Mouse (Mus musculus) T-helper 2 cell (primary cell): ENCODE data around the gene Sh3glb2.

Source experiments
- in situ Hi-C: fragments of 300-600 bp; cut with MboI, MseI; formaldehyde crosslinking; loops from one replicate; pipeline ENCODE4 v1.15.1; 2025; ENCODE audit warnings: high pct_unique_total_duplicates

Sh3glb2 gene

DNA sequence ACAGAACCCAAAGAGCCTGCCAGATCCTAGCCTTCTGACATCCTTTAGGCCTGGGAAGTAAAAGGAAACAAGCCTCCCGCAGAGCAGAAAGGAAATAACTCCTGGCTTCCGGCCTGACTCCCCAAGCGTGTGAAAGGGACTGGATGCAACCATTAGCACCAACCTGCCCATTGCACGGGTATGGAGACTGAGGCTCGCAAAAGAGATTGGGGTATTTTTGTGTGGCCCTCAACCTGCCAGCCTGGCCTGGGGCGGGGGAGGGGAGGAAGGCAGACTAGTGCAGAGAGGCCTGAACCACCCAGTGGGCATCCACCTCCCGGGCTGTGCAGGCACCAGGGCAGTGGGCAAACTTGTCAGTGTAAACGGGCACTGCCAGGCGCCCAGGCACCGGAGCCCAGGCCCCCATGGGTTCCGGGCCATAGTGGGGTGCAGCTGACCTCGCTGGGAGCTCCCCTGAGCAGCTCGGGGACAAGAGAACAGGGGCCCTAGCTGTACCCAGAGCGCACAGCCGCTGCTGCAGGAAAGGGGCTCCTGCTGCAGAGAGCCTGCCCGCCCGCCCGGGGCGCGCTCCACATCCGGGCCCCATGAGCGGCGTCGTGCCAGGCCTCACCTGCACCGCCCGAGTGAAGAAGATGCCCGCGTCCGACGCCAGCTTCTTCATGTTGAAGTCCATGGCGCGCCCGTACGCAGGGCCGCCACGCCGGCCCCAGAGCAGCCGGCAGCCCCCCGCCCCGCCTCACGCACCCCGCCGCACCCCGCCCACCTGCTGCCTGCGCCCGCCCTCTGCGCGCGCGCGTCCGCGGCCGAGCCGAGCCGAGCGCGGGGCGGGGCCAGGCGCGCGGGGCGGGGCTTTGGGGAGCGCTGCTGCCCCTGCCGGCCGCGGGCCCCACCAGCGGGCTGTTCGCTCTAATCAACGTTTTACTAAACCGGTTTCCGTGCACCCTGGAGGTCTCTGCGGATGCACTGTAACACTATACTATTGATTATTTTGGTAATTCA lies at the start of gene Sh3glb2:
TSS of gene Sh3glb2 (minus strand) at position 805 of the 999 bp plus-strand sequence.
- in situ Hi-C loops: no loop called here

- in situ Hi-C loops: loop anchor here (5.0 kb wide), 1 partner anchor 41 kb away; no protein-coding TSS in a partner anchor
Observed at GRCm38 (mm10) chr2:30408452-30409100, 49.4 kb upstream of the Sh3glb2 start.

- in situ Hi-C loops: loop anchor here (5.0 kb wide), 1 partner anchor 40 kb away; no protein-coding TSS in a partner anchor
Observed at GRCm38 (mm10) chr2:30407778-30408177, 48.6 kb upstream of the Sh3glb2 start.

DNA sequence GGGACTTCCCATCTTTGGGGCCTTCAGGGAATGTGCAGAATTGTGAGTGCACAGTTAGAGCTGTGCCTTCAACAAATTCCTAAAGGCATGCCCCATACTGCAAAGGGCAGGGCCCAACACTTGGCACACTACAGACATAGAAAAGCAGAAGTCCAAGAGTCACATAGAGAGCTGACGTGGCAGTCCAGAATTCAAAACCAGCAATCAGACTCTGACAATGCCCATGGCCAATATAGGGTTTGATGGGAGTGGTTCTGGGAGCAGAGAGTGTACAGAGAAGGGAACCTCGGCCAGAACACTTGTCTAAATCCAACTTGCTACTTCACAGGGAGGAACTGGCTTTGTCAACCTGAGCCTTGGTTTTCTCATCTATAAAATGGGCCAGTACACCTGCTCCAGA lies 48.1 kb upstream of the Sh3glb2 start:
- in situ Hi-C loops: loop anchor here (5.0 kb wide), 1 partner anchor 40 kb away; no protein-coding TSS in a partner anchor

DNA sequence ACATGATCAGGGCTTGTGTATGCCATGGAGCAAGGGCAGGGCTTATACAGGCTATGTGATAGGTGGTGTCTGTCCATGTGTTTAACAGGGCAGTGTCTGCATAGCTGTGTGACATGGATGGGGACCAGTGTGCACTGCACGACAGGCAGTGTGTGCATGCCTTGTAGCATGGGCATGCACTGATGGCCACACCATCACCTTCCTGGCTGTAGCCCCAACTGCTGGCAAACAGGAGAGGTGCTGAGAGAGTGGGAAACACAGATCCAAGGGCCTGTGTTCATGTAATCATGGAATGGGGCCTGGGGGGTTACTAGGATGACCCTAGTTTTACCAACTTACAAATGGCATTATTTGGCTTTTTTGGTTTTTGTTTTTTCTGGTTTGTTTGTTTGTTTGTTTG lies 44.7 kb upstream of the Sh3glb2 start:
- in situ Hi-C loops: no loop called here

DNA sequence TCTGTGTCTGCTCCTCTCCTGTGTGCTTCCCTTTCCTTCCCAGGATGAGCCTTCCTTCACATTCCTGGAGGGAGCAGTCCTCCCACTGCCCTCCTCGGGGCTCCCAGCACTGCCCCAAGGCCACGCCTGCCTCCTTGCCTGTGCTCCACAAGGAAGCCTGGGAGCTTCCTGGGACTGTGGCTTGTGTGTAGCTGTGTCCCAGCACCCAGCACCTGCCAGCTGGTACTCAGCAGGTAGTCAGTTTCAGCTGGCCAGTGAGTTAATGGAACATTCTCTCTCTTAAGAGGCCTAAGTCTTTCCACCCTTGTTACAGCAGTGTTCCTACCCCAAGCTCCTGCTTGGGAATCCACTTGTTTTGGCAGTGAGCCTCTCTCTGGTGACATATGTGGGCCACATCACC lies 43.7 kb upstream of the Sh3glb2 start:
- in situ Hi-C loops: no loop called here

DNA sequence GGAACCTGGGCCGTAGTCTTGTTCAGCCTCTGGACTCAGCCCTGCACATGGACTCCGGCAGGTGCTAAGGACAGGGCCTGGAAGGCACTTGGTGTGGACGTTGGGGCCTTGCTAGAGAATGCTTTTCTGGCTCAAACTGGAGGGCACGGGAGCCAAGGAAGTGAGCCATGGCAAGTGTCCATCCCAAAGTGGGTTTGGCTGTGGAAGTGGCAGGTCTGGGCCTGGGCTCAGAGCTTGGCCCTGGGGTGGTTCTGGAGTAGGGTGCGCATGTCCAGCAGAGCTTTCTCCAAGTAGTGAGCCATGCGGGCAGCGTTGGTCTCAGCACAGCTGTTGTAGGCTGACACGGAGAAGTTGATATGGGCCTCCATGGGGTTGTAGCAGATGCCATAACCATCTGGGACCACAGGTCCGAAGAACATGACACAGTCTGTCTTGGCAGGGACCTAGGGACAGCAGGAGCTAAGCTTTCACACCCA lies 43.3 kb upstream of the Sh3glb2 start:
- in situ Hi-C loops: no loop called here

- in situ Hi-C loops: no loop called here
Observed at GRCm38 (mm10) chr2:30401581-30401980, 42.4 kb upstream of the Sh3glb2 start.

- in situ Hi-C loops: no loop called here
Observed at GRCm38 (mm10) chr2:30399191-30400171, 40.3 kb upstream of the Sh3glb2 start.

DNA sequence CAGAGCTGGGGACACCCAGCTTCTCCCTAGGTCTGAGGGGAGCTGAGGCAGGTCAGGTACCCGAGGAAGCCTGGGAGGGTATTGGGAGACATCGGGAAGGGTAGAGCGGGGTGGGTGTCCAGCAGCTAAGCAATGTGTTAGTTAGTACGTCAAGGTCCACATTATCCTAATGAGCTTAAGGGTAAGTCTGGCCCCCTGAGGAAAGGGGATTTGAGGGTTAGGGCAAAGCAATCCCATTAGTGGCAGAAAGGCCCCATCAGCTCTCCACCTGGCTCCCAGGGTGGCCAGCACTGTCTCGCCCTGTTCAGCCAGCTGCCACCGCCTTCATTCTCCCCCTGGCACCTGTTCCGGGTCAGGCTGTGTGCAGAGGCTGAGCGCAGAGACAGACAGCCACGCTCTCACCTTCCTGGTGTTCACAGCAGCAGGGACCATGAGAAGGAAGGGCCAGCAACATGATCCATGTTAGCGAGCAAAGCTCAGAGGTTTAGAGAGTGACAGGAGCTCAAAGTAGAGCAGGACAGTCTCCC lies 38.9 kb upstream of the Sh3glb2 start:
- in situ Hi-C loops: no loop called here

DNA sequence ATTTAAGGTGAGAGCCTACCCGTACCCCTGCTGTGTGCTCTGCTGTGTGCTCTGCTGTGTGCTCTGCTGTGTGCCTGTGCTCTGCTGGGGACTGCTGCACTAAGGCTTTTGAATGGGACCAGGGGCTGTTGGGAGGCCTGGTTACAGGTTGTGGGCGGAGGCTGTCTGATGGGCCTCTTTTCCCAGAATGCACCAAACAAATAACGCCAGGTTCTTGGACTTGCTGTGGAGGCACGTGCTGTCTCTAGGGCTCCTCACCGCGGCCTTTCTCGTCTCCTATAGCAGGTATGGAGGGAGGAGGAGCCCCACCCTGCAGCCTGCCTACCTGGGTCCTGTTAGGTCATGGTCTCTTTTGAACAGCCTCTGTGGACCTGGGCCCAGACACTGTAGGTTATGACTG lies 37.1 kb upstream of the Sh3glb2 start:
- in situ Hi-C loops: no loop called here

DNA sequence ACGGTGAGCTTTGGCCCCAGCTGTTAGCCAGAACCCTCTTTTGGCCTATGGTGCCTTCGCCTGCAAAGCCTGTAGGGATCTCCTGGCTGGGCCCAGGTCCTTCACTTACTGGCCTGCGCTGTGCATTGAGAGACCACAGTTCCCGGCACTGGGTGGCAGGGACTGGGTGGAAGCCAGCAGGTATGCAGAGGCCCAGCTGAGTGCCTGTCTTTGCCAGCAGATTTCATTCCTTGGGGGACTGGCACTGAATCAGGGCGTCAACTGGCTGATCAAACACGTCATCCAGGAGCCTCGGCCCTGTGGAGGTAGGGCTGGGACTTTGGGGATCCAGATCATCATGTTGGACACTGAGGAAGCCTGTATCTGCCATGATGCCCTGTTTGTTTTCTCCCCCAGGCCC lies 36.6 kb upstream of the Sh3glb2 start:
- in situ Hi-C loops: no loop called here

- in situ Hi-C loops: no loop called here
Observed at GRCm38 (mm10) chr2:30393370-30393656, 34.2 kb upstream of the Sh3glb2 start.

- in situ Hi-C loops: no loop called here
Observed at GRCm38 (mm10) chr2:30392577-30393369, 33.6 kb upstream of the Sh3glb2 start.

DNA sequence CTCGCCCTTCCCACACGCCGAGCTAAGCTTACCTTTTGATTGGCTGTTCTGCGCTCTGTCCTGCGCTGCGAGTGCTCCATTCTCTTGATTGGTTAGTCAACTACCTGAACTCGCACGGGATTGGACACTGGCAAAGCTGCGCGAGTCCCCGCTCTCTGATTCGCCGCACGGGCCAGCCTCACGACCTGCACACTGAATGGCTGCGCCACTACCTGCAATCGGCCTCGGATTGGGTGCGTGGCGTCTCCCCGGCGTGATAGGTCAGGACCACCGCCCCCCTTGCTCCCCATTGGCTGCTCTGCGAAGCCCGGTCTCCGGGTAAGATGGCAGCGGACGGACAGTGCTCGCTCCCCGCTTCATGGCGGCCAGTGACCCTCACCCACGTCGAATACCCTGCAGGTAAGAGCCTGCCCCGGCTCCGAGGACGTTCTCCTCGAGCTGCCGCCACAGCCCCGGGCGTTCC lies 33.0 kb upstream of the Sh3glb2 start, which contains the start of gene Dolpp1:
TSS of gene Dolpp1 (plus strand) at position 141 of the 463 bp plus-strand sequence.
- in situ Hi-C loops: no loop called here

DNA sequence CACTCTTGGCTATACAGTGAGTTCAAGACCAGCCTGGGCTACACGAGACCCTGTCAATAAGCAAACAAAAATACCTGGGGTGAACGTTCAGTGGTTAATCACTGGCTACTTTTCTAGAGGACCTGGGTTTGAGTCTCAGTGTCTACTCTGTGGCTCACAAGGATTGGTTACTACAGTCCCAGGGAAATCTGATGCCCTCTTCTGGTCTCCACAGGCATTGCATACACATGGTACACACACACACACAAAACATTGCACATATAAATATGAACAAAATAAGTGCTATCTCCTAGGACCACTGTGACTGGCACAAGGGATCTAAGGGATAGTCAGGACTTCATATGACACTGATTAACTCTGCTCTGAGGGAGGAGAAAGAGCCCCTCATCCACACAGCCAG lies 29.9 kb upstream of the Sh3glb2 start:
- in situ Hi-C loops: no loop called here

GRCm38 (mm10) chr2:30386913-30387312 lies 27.8 kb upstream of the Sh3glb2 start:
- in situ Hi-C loops: no loop called here

DNA sequence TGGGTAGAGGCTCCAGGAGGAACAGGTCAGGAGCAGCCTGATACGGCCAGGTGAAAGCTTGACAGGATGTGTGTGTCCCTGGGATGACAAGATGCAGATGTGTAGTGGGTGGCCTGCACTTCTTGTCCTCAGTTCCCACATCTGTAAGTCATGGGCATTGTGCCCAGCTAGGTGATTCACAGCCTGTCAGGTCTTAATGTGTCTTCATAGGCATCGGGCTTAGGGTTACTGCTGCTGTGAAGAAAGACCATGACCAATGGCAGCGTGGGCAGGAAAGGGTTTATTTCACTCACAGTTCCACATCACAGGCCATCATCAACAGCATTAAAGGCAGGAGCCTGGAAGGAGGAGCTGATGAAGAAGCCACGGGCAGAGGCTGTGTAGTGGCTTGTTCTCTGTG lies 26.5 kb upstream of the Sh3glb2 start:
- in situ Hi-C loops: no loop called here

GRCm38 (mm10) chr2:30384814-30385213 lies 25.7 kb upstream of the Sh3glb2 start:
- in situ Hi-C loops: no loop called here

DNA sequence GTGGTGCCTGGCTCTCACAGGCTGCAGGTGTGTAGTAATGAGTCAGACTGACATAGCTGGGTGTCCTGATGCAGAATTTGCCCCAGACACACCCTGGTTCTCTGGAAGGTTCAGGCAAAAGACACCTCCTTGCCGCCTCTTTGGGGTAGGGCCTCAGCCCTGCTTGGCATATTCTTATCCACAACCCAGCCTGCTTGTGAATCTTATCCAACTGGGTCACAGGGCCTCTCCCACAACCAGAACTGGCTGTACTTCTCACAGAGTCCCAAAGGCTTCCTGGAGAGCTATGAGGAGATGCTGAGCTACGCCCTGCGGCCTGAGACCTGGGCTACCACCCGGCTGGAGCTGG lies 22.2 kb upstream of the Sh3glb2 start:
- in situ Hi-C loops: no loop called here
